Mouse (Mus musculus) forebrain, postnatal 0 days (tissue): ENCODE data around the gene Olfr801. TPM values are rescaled to one million over a fixed set of nuclear protein-coding genes. Genes with fewer than 3 reads are reported as not detected.

ENCODE experiments used
- ATAC-seq: fragments of 200-750 bp; cut with Nextera tagmentation; 2 replicates; pipeline ENCODE4 v1.8.0; 2017; ENCODE audit warnings: mild to moderate bottlenecking, moderate library complexity
- DNase-seq: peaks from one replicate; pipeline ENCODE4 v3.0.0-alpha.2; 2015
- H3K27ac ChIP-seq: fragments of 300-500 bp; sonication (generic); 2 replicates; pipeline ENCODE4 v1.5.1; 2014; ENCODE audit warnings: low read depth, mild to moderate bottlenecking, antibody characterized with exemption, low read length, moderate library complexity, mixed read lengths
- H3K27me3 ChIP-seq: fragments of 300-500 bp; sonication (generic); 2 replicates; pipeline ENCODE4 v1.6.1; 2014; ENCODE audit warnings: mild to moderate bottlenecking, low read length, mixed read lengths; ENCODE audit not compliant: insufficient read depth
- H3K36me3 ChIP-seq: fragments of 300-500 bp; sonication (generic); 2 replicates; pipeline ENCODE4 v1.6.1; 2014; ENCODE audit warnings: mild to moderate bottlenecking, moderate library complexity; ENCODE audit not compliant: insufficient read depth
- H3K4me1 ChIP-seq: fragments of 300-500 bp; sonication (generic); 2 replicates; pipeline ENCODE4 v1.6.1; 2014; ENCODE audit warnings: antibody characterized with exemption; ENCODE audit not compliant: insufficient read depth
- H3K4me2 ChIP-seq: fragments of 300-500 bp; sonication (generic); 2 replicates; pipeline ENCODE4 v1.6.1; 2014; ENCODE audit warnings: low read depth, mild to moderate bottlenecking, moderate library complexity
- H3K4me3 ChIP-seq: fragments of 300-500 bp; sonication (generic); 2 replicates; pipeline ENCODE4 v1.5.1; 2014; ENCODE audit warnings: low read depth, low read length, mixed read lengths
- H3K9ac ChIP-seq: fragments of 300-500 bp; sonication (generic); 2 replicates; pipeline ENCODE4 v1.6.1; 2014; ENCODE audit warnings: mild to moderate bottlenecking
- H3K9me3 ChIP-seq: fragments of 300-500 bp; sonication (generic); 2 replicates; pipeline ENCODE4 v1.6.1; 2016; ENCODE audit warnings: low read length
- CTCF ChIP-seq: sonication (generic); IDR thresholded peaks from 2 replicates; pipeline ENCODE4 v1.5.1; 2016; ENCODE audit warnings: antibody characterized with exemption, control low read depth, low read depth
- WGBS: fragments of 180-500 bp; shearing (Covaris S2); extraction: QIAGEN DNeasy Blood & Tissue Kit; methylation state at CpG from one replicate; pipeline ENCODE4 v1.1.7; 2014; 5-methylcytosine and 5-hydroxymethylcytosine counted together
- polyA plus RNA-seq: library from polyadenylated mRNA; unstranded; fragments of >200 nt; fragmentation: Nextera tagmentation; extraction: Ambion mirVana; gene quantifications from 2 replicates; pipeline ENCODE4 v1.2.1, GENCODE M21; 2015
- total RNA-seq: library from RNA; depleted of rRNA; stranded (reverse); fragments of >200 nt; gene quantifications from 2 replicates; pipeline ENCODE4 v1.2.3, GENCODE M21; 2014; rRNA removed

The Olfr801 gene
- total RNA-seq = not detected in 2 replicates
- not detected in 2 replicates for polyA plus RNA-seq

- no peak within 1 kb of the TSS for H3K4me3 ChIP-seq
- H3K4me2 ChIP-seq = no peak within 1 kb of the TSS
- ATAC-seq (no peak), DNase-seq (no peak)
- no peak within 1 kb of the TSS for H3K27ac ChIP-seq
- no peaks in the 10 kb centered on the region for H3K4me1 ChIP-seq
- no peak within 1 kb of the TSS for H3K9ac ChIP-seq
- H3K27me3 ChIP-seq = no peaks in the 10 kb centered on the region
- H3K36me3 ChIP-seq = no peaks in the 10 kb centered on the region
- no peaks in the 10 kb centered on the region for H3K9me3 ChIP-seq
- 79% methylated on average over 1 of the region's 1 CpGs for WGBS
- TF ChIP-seq CTCF = no peak
These were observed at the start of gene Olfr801 for GRCm38 (mm10) chr10:129673765-129674164. TSS of gene Olfr801 (minus strand) at chr10:129673865.

GRCm38 (mm10) chr10:129702910-129703309 lies 29.2 kb upstream of the Olfr801 start, which contains the start of gene Olfr804:
TSS of gene Olfr804 (plus strand) at chr10:129703210.
- Histone ChIP-seq H3K9ac (no peak within 1 kb of the TSS), H3K27ac (no peak within 1 kb of the TSS), H3K4me3 (no peak within 1 kb of the TSS), H3K9me3 (no peaks in the 10 kb centered on the region), H3K4me1 (no peaks in the 10 kb centered on the region), H3K27me3 (no peaks in the 10 kb centered on the region), H3K4me2 (no peak within 1 kb of the TSS), H3K36me3 (no peaks in the 10 kb centered on the region)
- no peak for TF ChIP-seq CTCF
- no peak for DNase-seq
- no peak for ATAC-seq

GRCm38 (mm10) chr10:129694186-129694585 lies 20.5 kb upstream of the Olfr801 start, which contains the start of gene Olfr803:
TSS of gene Olfr803 (minus strand) at chr10:129694286.
- no peak within 1 kb of the TSS for H3K4me3 ChIP-seq
- no peaks in the 10 kb centered on the region for H3K9me3 ChIP-seq
- no peaks in the 10 kb centered on the region for H3K36me3 ChIP-seq
- H3K4me1 ChIP-seq = no peaks in the 10 kb centered on the region
- no peaks in the 10 kb centered on the region for H3K27me3 ChIP-seq
- TF ChIP-seq CTCF = no peak
- H3K27ac ChIP-seq = no peak within 1 kb of the TSS
- DNase-seq (no peak), ATAC-seq (no peak)
- 81% methylated on average over 2 of the region's 2 CpGs for WGBS
- no peak within 1 kb of the TSS for H3K4me2 ChIP-seq
- H3K9ac ChIP-seq = no peak within 1 kb of the TSS

GRCm38 (mm10) chr10:129688069-129688468 lies 14.4 kb upstream of the Olfr801 start, which contains the start of gene Olfr802:
TSS of gene Olfr802 (minus strand) at chr10:129688169.
- H3K4me1 ChIP-seq = no peaks in the 10 kb centered on the region
- WGBS = 70% methylated on average over 1 of the region's 1 CpGs
- no peak for TF ChIP-seq CTCF
- no peaks in the 10 kb centered on the region for H3K27me3 ChIP-seq
- H3K36me3 ChIP-seq = no peaks in the 10 kb centered on the region
- no peak within 1 kb of the TSS for H3K4me2 ChIP-seq
- DNase-seq (no peak), ATAC-seq (no peak)
- H3K4me3 ChIP-seq = no peak within 1 kb of the TSS
- no peak within 1 kb of the TSS for H3K27ac ChIP-seq
- no peaks in the 10 kb centered on the region for H3K9me3 ChIP-seq
- H3K9ac ChIP-seq = no peak within 1 kb of the TSS

GRCm38 (mm10) chr10:129657394-129657793 lies 16.3 kb downstream of the Olfr801 start, which contains the start of gene Olfr800:
TSS of gene Olfr800 (plus strand) at chr10:129657694.
- ATAC-seq (no peak), DNase-seq (no peak)
- no peaks in the 10 kb centered on the region for H3K27me3 ChIP-seq
- H3K4me1 ChIP-seq = no peaks in the 10 kb centered on the region
- no peak within 1 kb of the TSS for H3K27ac ChIP-seq
- no peak within 1 kb of the TSS for H3K9ac ChIP-seq
- H3K4me3 ChIP-seq = no peak within 1 kb of the TSS
- H3K9me3 ChIP-seq = no peaks in the 10 kb centered on the region
- H3K4me2 ChIP-seq = no peak within 1 kb of the TSS
- no peak for TF ChIP-seq CTCF
- H3K36me3 ChIP-seq = no peaks in the 10 kb centered on the region

- Histone ChIP-seq H3K36me3 (no peaks in the 10 kb centered on the region), H3K4me3 (no peak overlapping the region), H3K9ac (no peak overlapping the region), H3K9me3 (no peaks in the 10 kb centered on the region), H3K27ac (no peak overlapping the region), H3K4me2 (no peak overlapping the region), H3K4me1 (no peaks in the 10 kb centered on the region), H3K27me3 (no peaks in the 10 kb centered on the region)
- no peak for ATAC-seq
- no peak for TF ChIP-seq CTCF
- DNase-seq = no peak
- WGBS = 82% methylated on average over 1 of the region's 1 CpGs
These were observed 21.9 kb downstream of the Olfr801 start for GRCm38 (mm10) chr10:129651763-129652162.

- H3K27me3 ChIP-seq = no peaks in the 10 kb centered on the region
- no peaks in the 10 kb centered on the region for H3K36me3 ChIP-seq
- H3K9ac ChIP-seq = no peak within 1 kb of the TSS
- no peak for TF ChIP-seq CTCF
- no peak for DNase-seq
- H3K9me3 ChIP-seq = no peaks in the 10 kb centered on the region
- ATAC-seq = no peak
- 37% methylated on average over 1 of the region's 1 CpGs for WGBS
- no peak within 1 kb of the TSS for H3K4me2 ChIP-seq
- H3K4me1 ChIP-seq = no peaks in the 10 kb centered on the region
- H3K27ac ChIP-seq = no peak within 1 kb of the TSS
- H3K4me3 ChIP-seq = no peak within 1 kb of the TSS
These were observed 36.5 kb downstream of the Olfr801 start, which contains the start of gene Olfr799 for GRCm38 (mm10) chr10:129637184-129637583. TSS of gene Olfr799 (plus strand) at chr10:129637484.
